Comparison of ENCODE assay signal across 8 mouse cellular contexts in the genomic region with DNA sequence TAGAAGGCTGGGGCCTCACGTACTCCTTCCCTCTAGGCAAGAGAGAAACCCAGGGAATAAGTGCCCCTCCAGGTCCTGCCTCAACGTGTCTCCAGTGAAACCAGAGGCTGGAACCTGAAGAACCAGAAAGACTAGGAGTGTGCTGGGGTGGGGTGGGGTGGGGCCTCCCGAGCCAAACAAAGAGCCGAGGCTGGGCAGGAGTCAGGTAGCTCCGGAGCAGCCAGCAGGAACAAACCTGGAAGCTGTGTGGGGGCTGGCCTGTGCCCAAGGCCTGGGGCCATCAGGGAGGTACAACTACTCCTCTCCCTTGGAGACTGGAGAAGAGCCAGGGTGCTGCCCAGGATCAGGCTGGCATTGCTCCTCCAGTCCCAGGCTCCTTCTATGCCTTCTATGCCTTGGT. TPM values are rescaled to one million over a fixed set of nuclear protein-coding genes. Genes with fewer than 3 reads are reported as not detected.
DNase-seq lines count a peak whose midpoint lies in the region; ATAC-seq and TF ChIP-seq lines count a peak whose summit lies in the region.

No protein-coding gene starts in this region.

- DNase-seq in liver, adult 2 months (ENCODE audit: extremely low read depth, low read depth, low spot score), result peak; percentile 89
- DNase-seq in liver, postnatal 0 days, result no peak
- peak; percentile 91 for DNase-seq in fat pad, adult 2 months (ENCODE audit: extremely low read depth, low read depth, low spot score)
- DNase-seq in right cerebral cortex, postnatal 4 days, result no peak
- DNase-seq in B cell, adult 2 months, result no peak

- no peak overlapping the region for H3K4me2 ChIP-seq in liver, postnatal 0 days (ENCODE audit: low read depth, low read length)
- 0 out of 2 replicates have a peak overlapping the region, but pooled peaks have one; percentile 12 for H3K4me2 ChIP-seq in kidney, embryonic 14.5 days (replicated peaks; ENCODE audit: low read depth, low read length)
- no peak overlapping the region for H3K4me2 ChIP-seq in neural tube, embryonic 15.5 days

- H3K27me3 ChIP-seq in liver, adult 2 months (ENCODE audit: control insufficient read depth, insufficient read depth, low read length), result no peaks in the 10 kb centered on the region
- H3K27me3 ChIP-seq in liver, postnatal 0 days (ENCODE audit: insufficient read depth, low read length), result no peaks in the 10 kb centered on the region
- H3K27me3 ChIP-seq in kidney, embryonic 14.5 days (ENCODE audit: control insufficient read depth, insufficient read depth, low read length), result no peaks in the 10 kb centered on the region
- H3K27me3 ChIP-seq in neural tube, embryonic 15.5 days (replicated peaks), result no peaks in the 10 kb centered on the region

- H3K4me3 ChIP-seq in liver, adult 2 months (ENCODE audit: insufficient read depth, low read depth, low read length), result no peak overlapping the region
- no peak overlapping the region for H3K4me3 ChIP-seq in liver, postnatal 0 days (ENCODE audit: low read depth, low read length)
- no peak overlapping the region for H3K4me3 ChIP-seq in kidney, embryonic 14.5 days (ENCODE audit: low read length)
- no peak overlapping the region for H3K4me3 ChIP-seq in neural tube, embryonic 15.5 days (replicated peaks)

- no peaks in the 10 kb centered on the region; the same call in 1 of the 2 replicates for H3K36me3 ChIP-seq in liver, adult 2 months (ENCODE audit: control insufficient read depth, insufficient read depth, low read length)
- H3K36me3 ChIP-seq in liver, postnatal 0 days (replicated peaks; ENCODE audit: insufficient read depth, low read length), result peaks cover 7% of the 10 kb centered on the region; the same call in 1 of the 2 replicates
- H3K36me3 ChIP-seq in kidney, embryonic 14.5 days (ENCODE audit: control insufficient read depth, insufficient read depth, low read length), result peaks cover 53% of the 10 kb centered on the region
- peaks cover 32% of the 10 kb centered on the region for H3K36me3 ChIP-seq in neural tube, embryonic 15.5 days

- H3K79me2 ChIP-seq in liver, adult 2 months (ENCODE audit: control insufficient read depth, insufficient read depth, low read length), result peaks cover 21% of the 10 kb centered on the region; the same call in 1 of the 2 replicates

- 26% methylated on average over 5 of the region's 5 CpGs for WGBS in liver, adult 2 months
- WGBS in liver, postnatal 0 days (ENCODE audit: insufficient replicate concordance), result 61% methylated on average over 5 of the region's 5 CpGs
- 49% methylated on average over 5 of the region's 5 CpGs for WGBS in kidney, embryonic 14.5 days
- 63% methylated on average over 5 of the region's 5 CpGs for WGBS in neural tube, embryonic 15.5 days

- no peak for TF ChIP-seq CTCF in liver, adult 2 months (IDR thresholded peaks at IDR 0.05; ENCODE audit: low read depth, low read length)
- no peak for TF ChIP-seq CTCF in liver, postnatal 0 days (IDR thresholded peaks at IDR 0.05; ENCODE audit: low read depth)

- TF ChIP-seq POLR2A in liver, adult 2 months (IDR thresholded peaks at IDR 0.05; ENCODE audit: extremely low read depth, insufficient read depth, low read length), result no peak

- H3K27ac ChIP-seq in liver, adult 2 months (replicated peaks; ENCODE audit: insufficient read depth, low read depth, low read length), result peak overlapping the region; percentile 58
- no peak overlapping the region for H3K27ac ChIP-seq in liver, postnatal 0 days (ENCODE audit: low read depth)
- H3K27ac ChIP-seq in kidney, embryonic 14.5 days (ENCODE audit: low read depth, low read length), result peak overlapping the region; percentile 89
- 0 out of 2 replicates have a peak overlapping the region, but pooled peaks have one; percentile 18 for H3K27ac ChIP-seq in neural tube, embryonic 15.5 days (replicated peaks)

- peak overlapping the region; percentile 21 for H3K9ac ChIP-seq in liver, adult 2 months (ENCODE audit: low read depth, low read length)
- H3K9ac ChIP-seq in liver, postnatal 0 days (replicated peaks), result no peak overlapping the region
- H3K9ac ChIP-seq in kidney, embryonic 14.5 days (ENCODE audit: low read depth, low read length), result peak overlapping the region; percentile 14; the same call in 1 of the 2 replicates
- no peak overlapping the region for H3K9ac ChIP-seq in neural tube, embryonic 15.5 days (replicated peaks)

- peaks cover 41% of the 10 kb centered on the region for H3K4me1 ChIP-seq in liver, adult 2 months (ENCODE audit: control insufficient read depth, insufficient read depth, low read length)
- H3K4me1 ChIP-seq in liver, postnatal 0 days (ENCODE audit: insufficient read depth), result peaks cover 38% of the 10 kb centered on the region
- H3K4me1 ChIP-seq in kidney, embryonic 14.5 days (ENCODE audit: control insufficient read depth, insufficient read depth, low read length), result peaks cover 75% of the 10 kb centered on the region
- H3K4me1 ChIP-seq in neural tube, embryonic 15.5 days, result peaks cover 61% of the 10 kb centered on the region

- no peak for ATAC-seq in liver, postnatal 0 days
- ATAC-seq in kidney, embryonic 14.5 days (ENCODE audit: low FRiP score, low TSS enrichment), result peak; percentile 10; the same call in 1 of the 2 replicates
- ATAC-seq in neural tube, embryonic 15.5 days (ENCODE audit: low FRiP score), result no peak
- no peak for ATAC-seq in frontal cortex, adult (ENCODE audit: low TSS enrichment)

- H3K9me3 ChIP-seq in liver, postnatal 0 days (ENCODE audit: low read length), result no peaks in the 10 kb centered on the region
- H3K9me3 ChIP-seq in kidney, embryonic 14.5 days (ENCODE audit: control insufficient read depth, low read length), result peaks cover 4% of the 10 kb centered on the region; the same call in 1 of the 2 replicates
- no peaks in the 10 kb centered on the region for H3K9me3 ChIP-seq in neural tube, embryonic 15.5 days (replicated peaks)

- no peak for TF ChIP-seq EP300 in liver, postnatal 0 days (IDR thresholded peaks at IDR 0.05; ENCODE audit: low read depth)

RNA-seq across cellular contexts. Expression of gene Ptprf, which starts 18.9 kb away (rescaled TPM):
- total RNA-seq in liver, adult 2 months (2014; rRNA removed), result 40.1 and 67.4 TPM in 2 replicates
- 89.8 and 101 TPM in 2 replicates for polyA plus RNA-seq in liver, adult 2 months (2012; rRNA removed)
- 10.3 and 11.8 TPM in 2 replicates for polyA plus RNA-seq in liver, postnatal 0 days (2015; fragmentation: Nextera tagmentation; extraction: Ambion mirVana)
- 53.3 and 68.1 TPM in 2 replicates for polyA plus RNA-seq in kidney, embryonic 14.5 days (2014; fragmentation: Nextera tagmentation; extraction: Ambion mirVana)
- 62.9 and 68.5 TPM in 2 replicates for polyA plus RNA-seq in neural tube, embryonic 15.5 days (2015; fragmentation: Nextera tagmentation; extraction: Ambion mirVana)

Comparison
In these comparisons a context has a peak if more than half of its experiments do, and no peak if none do; other contexts are left out.
1. DNase-seq: peak in liver, adult 2 months (single experiment) and fat pad, adult 2 months (single experiment); none in liver, postnatal 0 days (single experiment), right cerebral cortex, postnatal 4 days (single experiment) and B cell, adult 2 months (0 of 2).
2. H3K9ac ChIP-seq: peak in liver, adult 2 months (single experiment) and kidney, embryonic 14.5 days (single experiment); none in liver, postnatal 0 days (single experiment) and neural tube, embryonic 15.5 days (single experiment).